Mouse (Mus musculus) erythroblast, embryonic 14.5 days (primary cell): ENCODE data around the gene Fam178b. TPM values are rescaled to one million over a fixed set of nuclear protein-coding genes. Genes with fewer than 3 reads are reported as not detected.

Experiments used
- H3K27me3 ChIP-seq: 2 replicates; pipeline ENCODE4 v1.6.1; 2012; ENCODE audit warnings: inconsistent platforms; ENCODE audit not compliant: control insufficient read depth
- H3K36me3 ChIP-seq: 2 replicates; pipeline ENCODE4 v1.6.1; 2012; ENCODE audit warnings: mild to moderate bottlenecking, inconsistent platforms; ENCODE audit not compliant: control insufficient read depth
- H3K4me1 ChIP-seq: 2 replicates; pipeline ENCODE4 v1.6.1; 2012; ENCODE audit warnings: inconsistent platforms; ENCODE audit not compliant: control insufficient read depth
- H3K4me3 ChIP-seq: replicated peaks from 2 replicates; pipeline ENCODE3; 2012; ENCODE audit warnings: moderate library complexity, mild to moderate bottlenecking, inconsistent platforms
- H3K9me3 ChIP-seq: 2 replicates; pipeline ENCODE4 v1.6.1; 2012; ENCODE audit warnings: low read length, inconsistent platforms, mixed read lengths; ENCODE audit not compliant: control insufficient read depth
- GATA1 ChIP-seq: IDR thresholded peaks from 2 replicates; pipeline ENCODE4 v1.6.1; 2012; ENCODE audit warnings: low read length, inconsistent platforms, mixed read lengths
- TAL1 ChIP-seq: IDR thresholded peaks from 3 replicates; pipeline ENCODE4 v1.6.1; 2012; ENCODE audit warnings: low read length, inconsistent platforms, mixed read lengths
- polyA plus RNA-seq: library from polyadenylated mRNA; stranded (reverse); fragments of >175 nt; gene quantifications from 2 replicates; pipeline ENCODE4 v1.2.3, GENCODE M21; 2012

The Fam178b gene
- polyA plus RNA-seq, 1 experiment, result 0.04 TPM

- Histone ChIP-seq H3K4me1 (no peaks in the 10 kb centered on the region), H3K27me3 (peaks cover 4% of the 10 kb centered on the region; the same call in 1 of the 2 replicates), H3K9me3 (no peaks in the 10 kb centered on the region), H3K36me3 (no peaks in the 10 kb centered on the region), H3K4me3 (no peak overlapping the region)
- no peak for TF ChIP-seq TAL1
- TF ChIP-seq GATA1, result no peak
Measured at GRCm38 (mm10) chr1:36614584-36614983, 68.4 kb downstream of the Fam178b start.

GRCm38 (mm10) chr1:36613374-36613895 lies 69.5 kb downstream of the Fam178b start:
- H3K36me3 ChIP-seq, result no peaks in the 10 kb centered on the region

GRCm38 (mm10) chr1:36612362-36612761 lies 70.6 kb downstream of the Fam178b start:
- H3K36me3 ChIP-seq, result no peaks in the 10 kb centered on the region
- no peaks in the 10 kb centered on the region for H3K9me3 ChIP-seq
- H3K27me3 ChIP-seq, result no peaks in the 10 kb centered on the region
- no peaks in the 10 kb centered on the region for H3K4me1 ChIP-seq
- no peak overlapping the region for H3K4me3 ChIP-seq
- TF ChIP-seq TAL1 (no peak), GATA1 (no peak)

More at GRCm38 (mm10) chr1:36613374-36613895, 69.5 kb downstream of the Fam178b start:
- Histone ChIP-seq H3K9me3 (no peaks in the 10 kb centered on the region), H3K4me3 (no peak overlapping the region), H3K4me1 (no peaks in the 10 kb centered on the region), H3K27me3 (peaks cover 2% of the 10 kb centered on the region; the same call in 1 of the 2 replicates)
- TF ChIP-seq GATA1 (no peak), TAL1 (no peak)

GRCm38 (mm10) chr1:36611449-36612123 lies 71.4 kb downstream of the Fam178b start:
- Histone ChIP-seq H3K9me3 (no peaks in the 10 kb centered on the region), H3K4me1 (no peaks in the 10 kb centered on the region), H3K4me3 (no peak overlapping the region), H3K27me3 (no peaks in the 10 kb centered on the region), H3K36me3 (no peaks in the 10 kb centered on the region)
- TF ChIP-seq GATA1, result no peak
- TF ChIP-seq TAL1, result no peak

- Histone ChIP-seq H3K4me1 (no peaks in the 10 kb centered on the region), H3K27me3 (no peaks in the 10 kb centered on the region; the same call in 1 of the 2 replicates), H3K9me3 (no peaks in the 10 kb centered on the region), H3K36me3 (no peaks in the 10 kb centered on the region), H3K4me3 (no peak overlapping the region)
- TF ChIP-seq GATA1 (no peak), TAL1 (no peak)
Measured at GRCm38 (mm10) chr1:36608211-36608610, 74.8 kb downstream of the Fam178b start.

GRCm38 (mm10) chr1:36606951-36607350 lies 76.0 kb downstream of the Fam178b start:
- Histone ChIP-seq H3K27me3 (no peaks in the 10 kb centered on the region; the same call in 1 of the 2 replicates), H3K9me3 (no peaks in the 10 kb centered on the region), H3K4me1 (no peaks in the 10 kb centered on the region), H3K4me3 (no peak overlapping the region), H3K36me3 (no peaks in the 10 kb centered on the region)
- TF ChIP-seq TAL1 (no peak), GATA1 (no peak)

- Histone ChIP-seq H3K36me3 (no peaks in the 10 kb centered on the region), H3K4me1 (no peaks in the 10 kb centered on the region), H3K9me3 (no peaks in the 10 kb centered on the region), H3K4me3 (no peak overlapping the region), H3K27me3 (no peaks in the 10 kb centered on the region; the same call in 1 of the 2 replicates)
- TF ChIP-seq TAL1 (no peak), GATA1 (no peak)
Measured at GRCm38 (mm10) chr1:36604254-36605156, 78.5 kb downstream of the Fam178b start.

- TF ChIP-seq GATA1, result no peak
- TF ChIP-seq TAL1, result no peak
- Histone ChIP-seq H3K9me3 (no peaks in the 10 kb centered on the region), H3K4me1 (no peaks in the 10 kb centered on the region), H3K36me3 (no peaks in the 10 kb centered on the region), H3K4me3 (no peak overlapping the region), H3K27me3 (no peaks in the 10 kb centered on the region; the same call in 1 of the 2 replicates)
Measured at GRCm38 (mm10) chr1:36603361-36603760, 79.6 kb downstream of the Fam178b start.

GRCm38 (mm10) chr1:36602271-36602670 lies 80.7 kb downstream of the Fam178b start:
- no peak overlapping the region for H3K4me3 ChIP-seq
- H3K27me3 ChIP-seq, result no peaks in the 10 kb centered on the region; the same call in 1 of the 2 replicates
- TF ChIP-seq GATA1 (no peak), TAL1 (no peak)
- no peaks in the 10 kb centered on the region for H3K36me3 ChIP-seq
- no peaks in the 10 kb centered on the region for H3K9me3 ChIP-seq
- H3K4me1 ChIP-seq, result no peaks in the 10 kb centered on the region
